Mouse (Mus musculus) brain, embryonic 18.5 days (tissue): ENCODE data around the gene Btnl1.

Experiments used
- DNase-seq: peaks from one replicate; pipeline ENCODE4 v3.0.0-alpha.2; 2012; ENCODE audit warnings: low read depth, low spot score

The Btnl1 gene

GRCm38 (mm10) chr17:34376847-34377246, at the start of gene Btnl1:
Gene Btnl1, plus strand, starts transcription at chr17:34377132.
- DNase-seq = no peak

GRCm38 (mm10) chr17:34329807-34330206, 47.1 kb upstream of the Btnl1 start:
- DNase-seq = no peak

GRCm38 (mm10) chr17:34331200-34331599, 45.7 kb upstream of the Btnl1 start:
- no peak for DNase-seq

GRCm38 (mm10) chr17:34340619-34341402, 36.1 kb upstream of the Btnl1 start:
- no peak for DNase-seq

GRCm38 (mm10) chr17:34344882-34345281, 32.0 kb upstream of the Btnl1 start:
- DNase-seq = no peak

GRCm38 (mm10) chr17:34345486-34345885, 31.4 kb upstream of the Btnl1 start:
- DNase-seq = no peak

- no peak for DNase-seq
Observed at GRCm38 (mm10) chr17:34346041-34346440, 30.9 kb upstream of the Btnl1 start.

GRCm38 (mm10) chr17:34347606-34348308, 29.2 kb upstream of the Btnl1 start:
- DNase-seq = no peak

- peak; percentile 30 for DNase-seq
Observed at GRCm38 (mm10) chr17:34349429-34349828, 27.5 kb upstream of the Btnl1 start.

- DNase-seq = no peak
Observed at GRCm38 (mm10) chr17:34354539-34354938, 22.4 kb upstream of the Btnl1 start, which contains the start of gene Btnl2. Gene Btnl2, plus strand, starts transcription at chr17:34354822.

- DNase-seq = no peak
Observed at GRCm38 (mm10) chr17:34354940-34355339, 22.0 kb upstream of the Btnl1 start.

GRCm38 (mm10) chr17:34362954-34363546, 13.9 kb upstream of the Btnl1 start:
- no peak for DNase-seq

GRCm38 (mm10) chr17:34363676-34364310, 13.1 kb upstream of the Btnl1 start:
- DNase-seq = no peak

GRCm38 (mm10) chr17:34365031-34365430, 11.9 kb upstream of the Btnl1 start:
- DNase-seq = no peak

GRCm38 (mm10) chr17:34370563-34370962, 6.4 kb upstream of the Btnl1 start:
- no peak for DNase-seq

- no peak for DNase-seq
Observed at GRCm38 (mm10) chr17:34373055-34373709, 3.8 kb upstream of the Btnl1 start.

- DNase-seq = no peak
Observed at GRCm38 (mm10) chr17:34377450-34378209, 698 bp downstream of the Btnl1 start.

- no peak for DNase-seq
Observed at GRCm38 (mm10) chr17:34378716-34379115, 1.8 kb downstream of the Btnl1 start.

- DNase-seq = no peak
Observed at GRCm38 (mm10) chr17:34379451-34379850, 2.5 kb downstream of the Btnl1 start.

- no peak for DNase-seq
Observed at GRCm38 (mm10) chr17:34381876-34382275, 4.9 kb downstream of the Btnl1 start.

- DNase-seq = no peak
Observed at GRCm38 (mm10) chr17:34383212-34383611, 6.3 kb downstream of the Btnl1 start.
